Comparison of ENCODE assay signal across 12 mouse cellular contexts in genomic region chr13:94182026-94182425, GRCm38 (mm10).
"Had no signal": no experiment of that assay in that cellular context is flagged by ENCODE, and none has a peak within 500 bp of the region (broad histone marks: within the 10 kb centered on the region; RNA-seq: fewer than 3 reads in every experiment).

No protein-coding gene starts in this region.

- H3K9ac ChIP-seq: hindbrain, embryonic 13.5 days; limb, embryonic 12.5 days; liver, embryonic 14.5 days; midbrain, embryonic 13.5 days; neural tube, embryonic 12.5 days had no signal

- DNase-seq: liver; lung, adult 18-20 months; retina, postnatal 1 day; right cerebral cortex, postnatal 4 days had no signal

- H3K27ac ChIP-seq: hindbrain, embryonic 13.5 days; hindbrain, postnatal 0 days; layer of hippocampus, adult 2 months; limb, embryonic 12.5 days; liver, embryonic 14.5 days; midbrain, embryonic 13.5 days; neural tube, embryonic 12.5 days; stomach, postnatal 0 days had no signal

- H3K27me3 ChIP-seq: limb, embryonic 12.5 days; midbrain, embryonic 13.5 days; neural tube, embryonic 12.5 days had no signal

- ATAC-seq: hindbrain, postnatal 0 days; midbrain, embryonic 13.5 days had no signal

- H3K4me3 ChIP-seq: hindbrain, embryonic 13.5 days; layer of hippocampus, adult 2 months; limb, embryonic 12.5 days; midbrain, embryonic 13.5 days; neural tube, embryonic 12.5 days had no signal

- H3K36me3 ChIP-seq: hindbrain, embryonic 13.5 days; midbrain, embryonic 13.5 days; neural tube, embryonic 12.5 days had no signal

- H3K4me2 ChIP-seq: hindbrain, embryonic 13.5 days; limb, embryonic 12.5 days; midbrain, embryonic 13.5 days; neural tube, embryonic 12.5 days had no signal

- H3K9me3 ChIP-seq: hindbrain, embryonic 13.5 days; limb, embryonic 12.5 days; midbrain, embryonic 13.5 days; neural tube, embryonic 12.5 days had no signal
